Mouse (Mus musculus): ENCODE results near the gene Serinc3.

Serinc3 gene

DNA sequence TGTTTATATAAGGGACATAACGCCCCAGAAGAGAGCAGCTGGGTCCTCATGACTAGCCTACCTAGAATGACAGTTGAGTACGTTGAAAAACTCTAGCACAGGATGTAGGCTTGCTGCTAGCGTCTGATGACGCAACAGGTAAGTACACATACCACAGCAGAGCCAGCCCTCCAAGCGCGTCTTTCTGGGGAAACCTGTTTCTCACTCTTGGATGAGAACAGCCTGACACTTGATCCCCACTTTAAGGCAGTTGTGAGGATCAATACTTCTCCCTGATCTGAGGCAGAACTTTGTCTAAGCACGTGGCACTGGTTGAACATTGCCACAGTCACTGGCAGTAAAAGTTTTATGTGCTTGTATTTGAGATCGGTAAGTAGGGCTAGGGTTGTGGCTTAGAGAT is 24.5 kb downstream of the Serinc3 start:
- DNase-seq: no peak

DNA sequence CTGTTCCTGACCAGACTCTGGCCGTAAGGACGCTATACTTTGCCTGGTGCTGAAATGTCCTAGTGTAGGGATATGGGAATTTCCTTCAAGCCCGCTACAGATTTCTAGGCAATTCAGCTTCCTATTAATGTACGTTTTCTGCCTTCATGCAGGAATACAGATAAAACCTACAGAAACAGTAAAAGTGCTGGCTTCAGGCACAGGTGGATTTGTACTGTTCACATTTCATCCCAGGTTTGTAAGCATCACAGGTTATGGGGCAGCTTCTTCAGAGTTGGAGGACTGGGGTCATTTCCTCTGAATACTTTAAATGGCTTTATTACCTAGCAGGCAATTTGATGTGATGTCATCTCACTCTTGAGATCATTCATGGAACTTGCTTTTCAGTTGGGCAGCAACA is 27.1 kb downstream of the Serinc3 start:
- no peak for DNase-seq

DNA sequence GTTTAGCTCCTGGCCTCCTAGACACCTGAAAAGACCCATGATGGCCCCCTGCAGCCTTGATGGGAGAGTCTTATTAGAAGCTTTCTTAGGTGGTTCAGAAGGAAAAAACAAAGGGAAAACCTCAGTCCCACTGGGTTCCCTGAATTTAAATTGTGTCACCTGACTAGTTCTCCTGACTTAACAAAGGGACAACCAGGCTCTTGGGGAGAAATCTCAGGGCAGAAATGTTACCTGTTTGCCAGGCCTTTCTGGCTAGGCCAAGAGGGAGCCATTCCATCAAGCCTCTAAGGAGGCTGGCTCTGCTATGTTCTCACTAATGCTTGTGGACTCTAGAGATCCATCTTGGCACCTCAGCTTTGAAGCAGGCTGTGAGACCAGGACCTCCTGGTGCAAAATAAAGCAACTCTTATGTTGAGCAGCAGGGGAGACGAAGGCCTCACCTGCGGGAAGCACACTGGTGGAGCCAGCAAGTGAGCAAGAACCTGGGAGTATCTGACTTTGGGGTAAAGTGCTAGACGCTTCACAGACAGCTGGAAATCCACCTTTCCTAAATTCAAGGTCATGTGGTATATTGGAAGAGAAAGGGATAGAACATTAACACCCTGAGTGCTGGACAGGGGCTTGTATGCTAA is 27.6 kb downstream of the Serinc3 start:
- DNase-seq: no peak

DNA sequence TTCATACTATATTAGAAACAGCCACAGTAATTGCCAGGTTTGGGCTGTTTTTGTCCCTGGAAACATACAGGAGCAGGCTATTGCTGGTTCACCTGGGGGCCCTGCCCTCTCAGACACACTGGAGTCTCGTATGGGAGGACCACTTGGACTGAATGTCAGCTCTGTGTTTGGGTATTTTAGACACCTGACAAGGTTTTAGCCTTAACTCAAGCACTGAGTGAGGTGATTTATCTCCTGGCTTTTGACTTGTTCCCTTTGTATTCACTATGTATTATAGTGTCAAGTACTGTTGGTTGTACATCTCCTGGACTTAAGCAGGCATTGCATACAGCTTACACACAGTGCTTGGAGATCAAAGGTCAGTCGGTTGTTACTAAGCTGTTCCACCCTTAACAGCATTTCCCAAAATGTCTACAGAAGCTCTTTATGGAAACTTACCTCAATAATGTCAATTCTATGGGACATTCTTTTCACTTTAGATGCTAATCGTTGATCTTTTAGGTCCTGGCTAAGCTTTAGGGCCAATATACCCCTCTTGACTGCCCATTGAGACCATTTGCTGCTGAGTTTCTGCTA is 28.2 kb downstream of the Serinc3 start:
- no peak for DNase-seq

DNA sequence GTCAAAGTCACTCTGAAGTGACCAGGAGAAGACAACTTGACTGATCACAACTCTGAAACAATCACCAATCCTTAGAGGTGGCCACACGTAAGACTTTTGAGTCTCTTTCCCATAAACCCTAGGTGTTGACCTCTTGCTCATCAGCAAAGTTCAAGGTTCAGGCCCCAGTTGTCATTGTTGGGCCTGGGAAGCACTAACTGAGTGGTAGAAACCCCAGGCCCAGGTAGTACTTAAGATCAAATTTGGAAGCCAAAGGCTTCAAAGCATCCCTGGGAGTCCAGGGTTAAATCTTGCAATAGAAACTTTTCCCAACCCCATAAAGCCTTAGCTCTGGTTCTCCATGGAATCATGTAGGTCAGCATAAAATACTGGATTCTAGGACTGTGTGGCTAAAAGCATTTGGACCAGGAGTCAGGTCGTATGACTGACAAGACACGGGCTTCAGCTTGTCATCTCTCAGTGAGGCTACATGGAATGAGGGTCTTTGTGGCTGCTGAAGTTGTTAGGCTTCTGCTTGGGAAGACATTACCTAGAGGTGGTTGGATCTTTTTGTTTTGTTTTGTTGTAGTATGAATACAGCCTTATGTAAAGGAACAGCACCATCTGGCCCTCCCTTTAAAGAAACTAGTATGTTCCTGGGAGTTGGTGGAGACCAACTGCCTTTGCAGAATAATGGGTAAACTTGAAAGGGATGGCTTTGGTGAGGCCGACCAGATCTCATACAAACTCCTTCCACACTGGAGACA is 28.9 kb downstream of the Serinc3 start:
- no peak for DNase-seq

DNA sequence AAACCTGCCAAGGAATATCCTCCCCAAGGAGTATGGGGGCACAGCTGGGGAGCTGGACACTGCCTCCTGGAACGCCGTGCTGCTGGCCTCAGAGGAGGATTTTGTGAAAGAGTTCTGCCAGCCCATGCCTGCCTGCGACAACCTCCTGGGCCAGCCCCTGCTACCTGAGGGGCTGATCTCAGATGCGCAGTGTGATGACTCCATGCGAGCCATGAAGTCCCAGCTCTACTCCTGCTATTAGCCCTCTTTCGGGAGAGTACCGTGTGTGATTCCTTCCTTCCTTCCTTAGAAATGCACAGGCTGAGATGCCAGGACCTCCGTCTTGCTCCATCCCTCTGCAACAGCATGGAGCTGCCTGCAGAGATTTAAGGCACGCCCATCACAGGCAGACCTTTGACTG is 29.5 kb downstream of the Serinc3 start:
- DNase-seq: no peak

DNA sequence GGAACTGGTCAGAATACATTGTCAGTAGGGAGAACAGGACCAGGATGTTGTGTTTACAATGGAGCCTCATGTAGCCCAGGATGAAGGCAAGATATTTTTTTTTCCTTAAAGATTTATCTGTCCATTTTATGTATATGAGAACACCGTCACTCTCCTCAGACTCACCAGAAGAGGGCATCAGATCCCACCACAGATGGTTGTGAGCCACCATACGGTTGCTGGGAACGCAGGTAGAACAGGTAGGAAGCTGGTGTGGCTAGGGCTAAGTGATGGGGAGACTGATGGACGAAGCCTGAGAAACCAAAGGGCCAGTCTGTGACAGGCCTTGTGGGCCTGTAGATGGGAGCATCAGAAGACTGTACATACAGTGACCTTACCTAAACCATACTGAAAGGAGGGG is 30.9 kb downstream of the Serinc3 start:
- DNase-seq: no peak

DNA sequence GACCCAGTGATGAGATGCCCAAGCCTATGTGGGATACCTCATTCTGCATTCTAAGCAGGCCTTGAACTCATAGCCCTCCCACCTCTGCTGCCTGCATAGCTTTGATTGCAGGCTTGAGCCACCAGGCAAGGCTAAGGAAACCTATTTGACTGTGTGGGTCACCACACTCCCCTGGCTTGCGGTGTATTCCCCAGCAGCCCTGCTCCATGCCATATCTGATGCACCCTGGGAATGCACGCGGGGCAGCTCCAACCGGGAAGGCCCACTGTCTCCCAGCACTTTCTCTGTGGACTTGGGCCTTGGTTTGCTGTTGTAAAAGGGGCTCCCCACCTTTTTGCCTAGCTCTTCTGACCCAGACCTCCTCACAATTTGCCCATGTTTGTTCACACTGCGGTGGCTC is 31.7 kb downstream of the Serinc3 start:
- no peak for DNase-seq

DNA sequence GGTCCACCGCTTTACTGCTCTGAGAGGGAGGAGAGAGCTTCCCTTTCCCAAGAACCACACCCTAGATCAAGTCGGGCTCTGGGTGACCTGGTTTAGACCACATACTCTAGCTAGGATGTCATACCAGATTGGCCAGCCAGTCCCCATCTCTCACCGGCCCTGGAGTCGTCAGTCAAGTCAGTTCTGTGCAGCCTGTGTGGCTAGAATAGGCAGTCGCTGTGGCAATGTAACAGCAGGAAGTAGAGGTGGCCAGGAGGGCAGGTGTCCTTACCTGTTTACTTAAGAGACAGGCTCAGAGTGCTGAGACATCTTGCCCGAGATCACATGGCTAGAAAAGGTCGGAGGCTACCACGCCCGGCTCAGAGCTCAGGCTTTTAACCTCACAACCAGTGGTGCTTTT is 33.8 kb downstream of the Serinc3 start:
- no peak for DNase-seq

DNA sequence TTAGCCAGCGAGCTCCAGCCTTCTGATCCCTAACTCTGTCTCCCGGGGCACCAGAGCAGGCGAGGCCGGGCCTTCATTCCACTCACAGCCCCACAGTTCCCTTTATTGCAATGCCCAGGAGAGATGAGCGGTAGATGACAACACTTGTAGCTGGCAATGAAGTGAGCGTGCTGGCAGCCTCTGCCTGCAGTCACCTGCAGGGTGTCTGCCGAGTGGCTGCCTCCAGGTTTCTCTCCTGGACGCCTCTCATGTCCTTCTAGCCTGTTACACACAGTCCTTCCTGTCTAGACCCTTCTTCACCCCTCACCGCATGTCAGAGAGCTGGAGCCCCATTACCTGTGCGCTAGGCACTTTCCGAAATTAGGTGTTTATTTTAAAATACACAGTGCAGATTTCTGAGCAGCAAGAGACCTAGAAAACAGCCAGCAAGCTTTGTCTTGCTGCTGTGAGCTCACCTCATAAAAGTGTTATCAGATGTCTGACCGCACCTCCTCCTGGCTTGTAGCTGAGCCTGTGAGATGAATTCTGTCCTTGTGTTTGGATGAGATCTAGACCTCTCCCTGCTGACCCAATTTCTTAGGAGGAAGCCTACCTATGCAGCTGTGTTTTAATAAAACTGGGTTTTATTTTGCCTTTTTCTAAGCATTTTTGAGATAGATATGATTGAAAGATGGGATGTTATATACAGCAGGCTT is 35.5 kb downstream of the Serinc3 start:
- no peak for DNase-seq

DNA sequence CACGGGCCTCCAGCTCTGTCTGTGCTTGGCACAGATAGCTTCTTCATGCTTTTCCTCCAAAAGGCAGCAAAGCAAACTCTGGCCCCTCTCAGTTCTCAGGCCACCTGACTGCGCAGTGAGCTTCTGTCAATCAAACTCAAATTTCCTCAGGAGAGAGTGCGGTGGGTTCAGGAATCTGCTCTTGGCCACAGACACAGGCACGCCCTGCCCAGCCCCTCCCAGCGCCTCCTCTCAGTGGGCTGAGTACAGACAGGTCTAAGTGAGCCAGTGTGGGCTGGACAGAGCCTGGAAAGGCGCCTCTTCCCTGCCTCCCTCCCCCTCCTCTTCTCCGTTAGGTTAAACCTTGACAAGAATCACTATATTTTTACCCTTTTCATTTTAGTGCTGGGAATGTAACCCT is 36.9 kb downstream of the Serinc3 start:
- no peak for DNase-seq

DNA sequence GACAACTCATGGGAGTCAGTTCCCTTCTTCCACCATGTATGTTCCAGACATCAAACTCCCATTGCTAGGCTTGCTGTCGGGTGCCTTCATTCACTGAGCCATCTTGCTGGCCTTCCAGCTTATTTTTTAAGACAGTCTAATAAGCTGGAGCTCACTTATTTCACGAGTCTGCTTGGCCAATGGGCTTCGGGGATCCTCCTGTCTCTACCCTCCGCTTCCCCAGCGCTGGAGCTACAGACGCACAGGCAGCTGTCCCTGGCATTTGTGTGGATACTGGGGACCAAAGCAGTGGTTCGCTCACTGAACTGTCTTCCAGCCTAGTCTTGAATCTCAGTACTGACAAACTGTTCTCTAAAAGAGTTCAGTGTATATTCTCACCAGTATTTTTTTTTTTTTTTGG is 38.8 kb downstream of the Serinc3 start:
- no peak for DNase-seq

DNA sequence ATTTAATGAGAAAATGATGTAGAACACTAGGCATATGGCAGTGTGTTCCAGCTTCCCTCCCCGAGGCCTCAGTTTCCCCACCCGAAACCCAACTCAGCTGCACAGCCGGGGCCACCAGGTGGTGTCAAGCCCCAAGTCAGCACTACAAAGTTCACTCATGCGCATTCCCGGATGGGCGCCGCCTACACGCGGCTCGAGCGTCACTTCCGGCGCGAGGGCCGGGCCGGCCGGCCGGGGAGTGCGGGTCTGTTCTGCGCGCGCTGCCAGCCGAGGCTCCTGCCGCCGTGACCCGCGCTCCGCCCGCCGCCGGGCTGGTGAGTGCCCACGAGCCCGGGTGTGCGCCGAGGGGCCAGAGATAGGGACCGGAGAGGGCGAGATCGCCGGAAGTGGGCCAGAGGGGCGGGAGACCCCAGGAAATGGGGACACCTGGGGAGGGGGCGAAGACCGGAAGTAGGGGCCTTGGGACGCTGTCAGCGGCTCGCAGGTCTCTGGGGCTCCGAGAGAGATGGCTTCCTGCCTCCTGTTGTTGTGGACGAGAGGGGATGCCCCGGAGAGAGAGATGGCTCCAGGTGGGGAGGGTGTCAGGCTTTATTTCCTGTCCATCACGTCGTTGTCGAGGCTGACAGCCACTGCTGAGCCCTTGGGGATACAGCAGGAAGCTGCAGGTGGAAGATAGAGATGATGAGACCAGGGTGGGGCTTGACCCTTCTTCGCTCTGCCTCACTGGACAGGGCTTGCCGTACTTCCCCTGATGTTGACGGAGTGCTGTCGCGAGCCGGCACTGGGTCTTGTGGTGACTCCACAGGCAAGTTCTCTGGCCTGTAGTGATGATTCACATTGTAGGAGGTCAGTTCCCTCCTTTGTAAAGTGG is 42.6 kb downstream of the Serinc3 start, which contains the start of gene Ttpal:
TSS of gene Ttpal (plus strand) at position 214 of the 871 bp plus-strand sequence.
- peak; percentile 89 for DNase-seq

DNA sequence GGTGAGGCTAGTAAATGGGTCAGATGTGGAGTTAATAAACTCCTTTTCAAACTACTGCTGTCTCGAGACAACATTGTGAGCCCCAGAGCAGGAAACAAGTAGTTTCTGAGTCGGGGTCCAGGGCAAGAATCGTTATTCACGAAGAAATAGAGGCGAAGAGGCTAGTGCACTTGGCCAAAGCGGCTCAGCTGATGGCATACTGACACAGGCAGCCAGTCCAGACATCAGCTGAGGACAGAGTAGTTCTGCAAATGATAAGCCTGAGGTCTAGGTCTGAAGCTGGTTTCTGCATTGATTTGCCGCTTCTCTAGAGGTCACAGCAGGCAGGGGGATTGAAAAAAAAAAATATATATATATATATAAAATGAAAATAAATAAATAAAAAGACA is 43.2 kb downstream of the Serinc3 start:
- DNase-seq: no peak

DNA sequence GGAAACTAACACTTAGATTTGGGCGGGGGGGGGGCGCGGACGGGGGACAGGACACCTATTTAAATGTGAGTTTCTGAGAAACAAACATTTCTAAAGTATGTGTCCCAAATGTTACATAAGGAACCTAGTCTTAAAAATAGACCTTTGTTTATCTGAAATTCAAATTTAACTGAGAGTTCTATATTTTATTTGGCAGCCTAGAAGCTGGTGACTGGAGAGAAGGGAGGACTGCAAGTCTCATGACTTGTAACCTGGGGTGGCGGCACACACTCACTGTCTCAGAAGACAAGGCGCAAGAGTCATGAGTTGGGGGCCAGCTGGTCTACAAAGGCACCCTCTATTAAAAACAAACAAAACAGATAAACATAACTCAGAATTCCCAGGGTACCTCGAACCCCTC is 43.9 kb downstream of the Serinc3 start:
- DNase-seq: no peak

DNA sequence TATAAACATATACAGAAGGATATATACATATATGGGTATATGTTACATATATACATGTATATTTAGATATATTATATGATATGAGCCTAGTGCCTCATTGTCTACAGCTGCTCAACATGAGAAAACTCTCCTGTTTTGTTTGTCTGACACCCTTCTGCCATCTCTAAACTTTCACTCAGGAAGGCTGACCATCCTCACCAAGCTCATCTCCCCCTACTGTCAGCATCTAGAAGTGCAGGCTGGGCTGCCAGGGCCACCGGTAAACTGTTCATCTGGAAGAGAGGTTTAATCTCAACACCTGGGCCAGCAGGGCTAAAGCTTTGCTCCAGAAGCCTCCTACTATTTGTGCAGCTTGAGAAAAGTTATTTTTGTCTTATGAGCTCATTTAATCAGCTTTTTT is 45.7 kb downstream of the Serinc3 start:
- peak; percentile 78 for DNase-seq

DNA sequence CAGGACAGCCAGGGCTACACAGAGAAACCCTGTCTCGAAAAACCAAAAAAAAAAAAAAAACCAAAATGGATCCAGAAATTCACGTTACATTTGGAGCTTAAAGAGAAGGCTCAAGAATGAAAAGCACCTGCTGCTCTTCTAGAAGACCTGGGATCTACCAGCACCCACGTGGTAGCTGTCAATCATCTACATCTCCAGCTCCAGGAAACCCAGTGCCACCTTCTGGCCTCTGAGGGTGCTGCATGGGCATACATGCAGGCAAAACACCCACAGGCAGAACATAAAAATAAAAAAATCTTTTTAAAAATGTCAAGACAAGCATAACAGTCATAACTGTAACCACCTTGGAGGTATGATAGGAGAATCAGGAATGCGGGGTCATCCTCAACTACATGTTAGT is 47.3 kb downstream of the Serinc3 start:
- DNase-seq: peak; percentile 78

DNA sequence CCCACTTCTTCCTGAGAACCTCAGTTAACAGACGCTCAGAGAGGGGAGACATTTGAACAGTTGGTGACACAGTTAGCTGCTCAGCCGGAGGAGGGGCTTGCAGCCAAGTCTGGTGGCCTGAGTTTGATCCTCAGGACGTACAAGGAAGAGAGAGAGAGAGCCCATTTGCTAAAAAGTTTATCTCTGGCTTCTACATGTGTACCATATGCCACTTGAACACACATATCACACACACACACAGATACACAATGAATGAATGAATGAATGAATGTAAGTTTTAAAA is 48.1 kb downstream of the Serinc3 start:
- DNase-seq: no peak

DNA sequence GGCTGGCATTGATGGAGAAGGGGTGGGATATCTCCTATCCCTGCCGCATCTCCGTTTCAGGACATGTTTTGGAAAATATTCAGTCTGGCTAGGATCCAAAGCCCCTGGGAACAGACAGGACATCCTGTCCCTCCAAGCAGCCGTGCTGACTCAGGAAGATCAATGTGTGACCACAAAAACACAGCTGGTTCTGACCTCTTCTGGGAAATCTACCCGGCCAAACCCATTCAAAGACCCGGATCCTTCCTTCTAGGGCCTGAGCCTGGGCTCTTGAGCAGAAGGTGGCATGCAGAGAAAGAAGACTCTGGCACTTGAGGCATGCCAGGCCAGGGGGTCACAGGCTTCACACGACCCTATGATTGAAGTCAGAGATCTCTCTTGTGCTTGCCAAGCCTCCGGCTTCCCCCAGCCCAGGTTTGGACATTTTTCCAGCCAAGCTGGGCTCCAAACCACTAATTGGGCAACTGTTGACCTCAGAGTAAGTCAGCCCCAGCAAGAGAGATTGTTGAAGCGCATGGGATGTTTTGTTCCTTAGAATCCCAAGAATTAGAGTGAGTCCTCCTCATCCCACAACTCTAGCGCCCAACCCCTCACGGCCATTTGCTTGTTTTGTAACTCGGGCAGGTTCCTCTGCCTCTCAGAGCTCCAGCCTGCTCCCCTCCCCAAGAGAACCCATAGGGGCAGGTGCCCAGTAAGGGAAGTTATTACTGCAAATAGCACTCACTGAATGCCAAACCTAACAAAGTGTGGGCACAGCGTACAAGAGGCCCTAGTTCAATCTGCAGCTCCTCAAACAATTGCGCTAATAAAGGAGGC is 48.7 kb downstream of the Serinc3 start:
- peak; percentile 76 for DNase-seq

DNA sequence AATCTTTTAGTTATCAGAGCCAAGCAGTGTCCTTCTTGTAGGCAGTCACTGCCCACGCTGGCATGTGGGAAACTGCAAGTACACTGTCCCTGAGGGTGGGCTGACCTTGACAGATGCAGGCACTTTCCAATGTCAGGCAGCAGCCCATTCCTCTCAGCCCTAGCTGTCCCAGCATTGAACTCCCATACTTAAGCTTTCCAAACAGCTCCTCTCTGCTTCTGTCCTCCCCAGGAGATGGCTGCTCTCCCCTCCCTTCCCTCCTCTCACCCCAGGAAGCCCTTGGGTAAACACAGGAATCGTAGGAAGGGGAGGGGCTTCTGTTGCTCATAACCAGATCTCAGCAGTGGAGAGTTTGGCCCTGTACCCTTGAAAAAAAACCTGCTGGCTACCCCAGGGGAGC is 49.8 kb downstream of the Serinc3 start:
- DNase-seq: peak; percentile 34

DNA sequence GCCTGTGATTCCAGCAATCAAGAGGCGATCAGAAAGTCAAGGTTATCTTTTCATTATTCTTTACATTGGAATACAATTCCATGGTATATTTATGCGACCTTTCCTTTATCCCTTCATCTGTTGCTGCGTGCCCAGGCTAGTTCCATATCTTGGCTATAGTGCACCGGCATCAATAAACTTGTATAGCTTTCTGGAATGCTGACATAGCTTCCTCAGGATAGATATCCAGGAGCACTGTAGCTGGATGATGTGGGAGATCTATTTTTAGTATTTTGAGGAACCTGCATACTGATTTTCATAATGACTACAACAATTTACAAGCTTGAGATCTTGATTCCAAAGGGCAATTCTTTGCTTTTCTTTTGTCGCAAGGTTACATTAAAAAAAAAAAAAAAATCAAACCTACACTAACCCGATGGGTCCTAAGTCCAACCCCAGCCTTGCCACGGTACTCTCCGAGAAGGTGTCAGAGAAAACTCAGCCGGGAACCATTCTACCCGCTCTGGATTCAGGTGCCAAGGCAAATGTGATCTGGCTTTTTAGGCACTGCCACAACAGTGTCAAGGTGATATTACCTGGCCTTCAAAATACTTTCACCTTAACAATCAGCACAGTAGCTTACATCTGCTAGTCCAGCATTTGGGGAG is 51.2 kb downstream of the Serinc3 start:
- peak; percentile 33 for DNase-seq

DNA sequence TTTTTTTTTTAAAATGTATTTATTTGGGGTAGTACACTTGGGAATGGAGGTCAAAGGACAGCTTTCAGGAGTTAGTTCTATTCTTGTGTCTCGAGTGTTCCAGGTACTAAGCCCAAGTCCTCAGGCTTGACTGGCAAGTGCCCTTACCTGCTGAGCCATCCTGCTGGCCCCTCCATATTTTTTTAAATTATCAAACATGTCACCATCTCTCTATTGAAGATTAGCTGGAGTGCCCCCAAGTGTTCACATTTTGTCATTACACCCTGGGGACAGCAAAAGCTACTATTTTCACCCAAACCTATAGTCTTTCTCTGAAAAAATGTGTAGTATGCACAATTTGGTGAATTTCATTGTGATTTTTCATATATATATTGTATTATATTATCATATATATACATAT is 52.8 kb downstream of the Serinc3 start:
- no peak for DNase-seq

Data from kidney, adult 18-20 months (tissue).